Mouse (Mus musculus) cerebellum, adult 2 months (tissue): ENCODE measurements around the gene Atp5b. TPM values are rescaled to one million over a fixed set of nuclear protein-coding genes. Genes with fewer than 3 reads are reported as not detected.
"Not testable (repeated sequence)": the region's sequence is repeated elsewhere in the genome, so short reads cannot be mapped to it uniquely, and the experiment has no call there.

ENCODE experiments used
- DNase-seq, 2 experiments: peaks; one replicate each; pipeline ENCODE4 v3.0.0; 2021
- H3K27ac ChIP-seq: fragments of 200-500 bp; 2 replicates; pipeline ENCODE4 v1.5.1; 2012; ENCODE audit warnings: low read length, control low read depth, inconsistent platforms; ENCODE audit not compliant: insufficient read depth
- H3K27me3 ChIP-seq: fragments of 200-500 bp; 2 replicates; pipeline ENCODE4 v1.6.1; 2012; ENCODE audit warnings: inconsistent platforms, mild to moderate bottlenecking, low read length, moderate library complexity; ENCODE audit not compliant: control insufficient read depth, insufficient read depth
- H3K4me1 ChIP-seq: fragments of 200-500 bp; 2 replicates; pipeline ENCODE4 v1.6.1; 2011; ENCODE audit warnings: low read length; ENCODE audit not compliant: control insufficient read depth, insufficient read depth
- H3K4me3 ChIP-seq: fragments of 200-500 bp; replicated peaks from 2 replicates; pipeline ENCODE3; 2011; ENCODE audit warnings: mild to moderate bottlenecking, low read depth, low read length, control low read depth; ENCODE audit not compliant: insufficient read depth
- CTCF ChIP-seq: fragments of 200-500 bp; IDR thresholded peaks from 2 replicates; pipeline ENCODE4 v1.5.1; 2011; ENCODE audit warnings: low read depth, mild to moderate bottlenecking, control low read depth, low read length, moderate library complexity, borderline replicate concordance; ENCODE audit not compliant: insufficient read depth
- POLR2A ChIP-seq: fragments of 200-500 bp; IDR thresholded peaks from 2 replicates; pipeline ENCODE4 v1.6.1; 2011; ENCODE audit warnings: low read length, control low read depth, borderline replicate concordance; ENCODE audit not compliant: insufficient read depth
- WGBS: fragments of 180-500 bp; shearing (Covaris S2); methylation state at CpG from one replicate; pipeline ENCODE4 v1.1.7; 2018; 5-methylcytosine and 5-hydroxymethylcytosine counted together
- polyA plus RNA-seq: library from polyadenylated mRNA; depleted of rRNA; stranded (reverse); fragments of >200 nt; gene quantifications from 2 replicates; pipeline ENCODE4 v1.2.3, GENCODE M21; 2012

The Atp5b gene
- polyA plus RNA-seq, 1 experiment: 2,153 TPM

DNA sequence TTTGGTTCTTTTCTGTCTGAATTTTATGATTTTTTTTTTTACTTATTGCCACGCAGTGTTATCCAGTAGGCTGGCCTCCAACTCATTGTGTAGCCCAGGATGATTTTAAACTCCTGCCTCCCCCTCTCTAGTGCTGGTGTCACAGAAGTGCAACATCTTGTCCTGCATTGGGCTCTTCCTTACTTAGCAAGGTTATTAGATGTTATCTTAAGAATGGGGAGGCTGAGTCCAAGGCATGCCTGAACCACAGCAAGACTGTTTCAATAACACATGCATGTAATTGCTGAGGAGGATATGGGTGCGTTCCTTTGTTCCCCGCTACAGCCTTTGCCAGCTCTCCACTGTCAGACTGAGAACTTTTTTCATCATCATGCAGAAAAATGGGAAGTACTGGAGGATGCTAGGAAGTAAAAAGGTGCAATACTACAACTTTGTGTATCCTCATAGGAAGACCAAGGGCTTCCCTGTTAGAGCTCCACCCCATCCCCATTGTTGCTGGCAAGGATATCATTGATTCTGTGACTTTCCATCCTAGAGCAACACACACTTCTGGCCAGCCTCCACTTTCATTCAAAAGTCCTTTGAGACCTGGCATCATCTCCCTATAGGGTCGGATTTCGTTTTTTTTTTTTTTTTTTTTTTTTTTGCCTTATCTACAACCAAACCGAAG is 1.1 kb upstream of the Atp5b start:
- TF ChIP-seq POLR2A (no peak), CTCF (no peak)
- peak overlapping the region; percentile 94; the same call in 1 of the 2 replicates for H3K27ac ChIP-seq
- H3K4me1 ChIP-seq: peaks cover 10% of the 10 kb centered on the region; the same call in 1 of the 2 replicates
- H3K4me3 ChIP-seq: peak overlapping the region; percentile 80
- H3K27me3 ChIP-seq: no peaks in the 10 kb centered on the region
- peak; percentile 33 to 55 for DNase-seq
- WGBS: 33% methylated on average over 6 of the region's 6 CpGs

DNA sequence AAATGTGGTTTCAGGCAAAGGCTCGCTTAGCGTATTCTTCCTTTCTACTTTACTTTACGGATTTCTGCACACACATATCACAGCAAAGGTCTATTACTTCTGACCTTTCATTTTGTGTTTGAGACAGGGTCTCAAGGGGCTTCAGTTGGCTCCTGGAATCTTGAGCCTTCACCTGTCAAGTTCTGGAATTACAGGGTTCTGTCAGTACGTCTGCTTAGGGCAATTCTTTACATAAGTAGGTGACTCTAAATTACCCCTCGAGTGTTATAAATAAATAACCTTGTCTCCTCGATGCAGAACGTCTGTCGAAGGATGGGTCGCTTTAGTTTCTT is 630 bp upstream of the Atp5b start:
- peak overlapping the region; percentile 94 for H3K27ac ChIP-seq
- peak overlapping the region; percentile 80 for H3K4me3 ChIP-seq
- whole genome bisulfite sequencing: 8% methylated on average over 9 of the region's 9 CpGs
- no peaks in the 10 kb centered on the region for H3K27me3 ChIP-seq
- TF ChIP-seq CTCF: no peak
- no peak for TF ChIP-seq POLR2A
- H3K4me1 ChIP-seq: peaks cover 10% of the 10 kb centered on the region; the same call in 1 of the 2 replicates
- no peak for DNase-seq

DNA sequence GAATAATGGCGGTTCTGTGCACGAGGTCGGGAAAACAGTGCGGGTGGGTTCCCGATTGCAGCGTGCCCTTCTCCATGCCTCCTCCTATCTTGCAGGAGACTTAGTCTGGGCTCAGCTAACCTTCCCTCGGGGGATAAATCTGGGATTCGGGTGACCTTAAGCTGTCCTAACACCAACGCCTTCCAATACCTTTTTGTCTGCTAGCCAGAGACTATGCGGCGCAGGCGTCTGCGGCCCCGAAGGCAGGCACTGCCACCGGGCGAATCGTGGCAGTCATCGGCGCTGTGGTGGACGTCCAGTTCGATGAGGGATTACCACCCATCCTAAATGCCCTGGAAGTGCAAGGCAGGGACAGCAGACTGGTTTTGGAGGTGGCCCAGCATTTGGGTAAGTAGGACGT is 615 bp downstream of the Atp5b start:
- TF ChIP-seq POLR2A: no peak
- TF ChIP-seq CTCF: no peak
- Histone ChIP-seq H3K4me1 (peaks cover 15% of the 10 kb centered on the region; the same call in 1 of the 2 replicates), H3K4me3 (peak overlapping the region; percentile 93), H3K27me3 (no peaks in the 10 kb centered on the region), H3K27ac (peak overlapping the region; percentile 90)
- peak in 1 of 2 experiments; percentile 57 for DNase-seq
- WGBS: 0% methylated on average over 22 of the region's 22 CpGs

DNA sequence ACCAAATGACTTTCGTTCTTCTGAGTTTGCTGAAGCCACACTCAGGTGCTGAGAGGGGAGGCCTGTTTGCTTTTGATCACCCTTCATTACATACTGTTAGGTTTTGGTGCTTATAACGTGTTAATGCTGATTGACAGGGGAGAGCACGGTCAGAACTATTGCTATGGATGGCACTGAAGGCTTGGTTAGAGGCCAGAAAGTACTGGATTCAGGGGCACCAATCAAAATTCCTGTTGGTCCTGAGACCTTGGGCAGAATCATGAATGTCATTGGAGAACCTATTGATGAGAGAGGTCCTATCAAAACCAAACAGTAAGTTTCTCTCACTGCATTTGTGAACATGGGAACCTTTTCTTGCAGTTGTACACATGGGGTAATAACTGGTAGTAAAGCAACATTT is 1.1 kb downstream of the Atp5b start:
- Histone ChIP-seq H3K4me1 (peaks cover 15% of the 10 kb centered on the region; the same call in 1 of the 2 replicates), H3K27me3 (no peaks in the 10 kb centered on the region), H3K27ac (no peak overlapping the region; the same call in 1 of the 2 replicates), H3K4me3 (peak overlapping the region; percentile 93)
- DNase-seq: no peak
- TF ChIP-seq CTCF (no peak), POLR2A (no peak)
- WGBS: 2% methylated on average over 3 of the region's 3 CpGs

DNA sequence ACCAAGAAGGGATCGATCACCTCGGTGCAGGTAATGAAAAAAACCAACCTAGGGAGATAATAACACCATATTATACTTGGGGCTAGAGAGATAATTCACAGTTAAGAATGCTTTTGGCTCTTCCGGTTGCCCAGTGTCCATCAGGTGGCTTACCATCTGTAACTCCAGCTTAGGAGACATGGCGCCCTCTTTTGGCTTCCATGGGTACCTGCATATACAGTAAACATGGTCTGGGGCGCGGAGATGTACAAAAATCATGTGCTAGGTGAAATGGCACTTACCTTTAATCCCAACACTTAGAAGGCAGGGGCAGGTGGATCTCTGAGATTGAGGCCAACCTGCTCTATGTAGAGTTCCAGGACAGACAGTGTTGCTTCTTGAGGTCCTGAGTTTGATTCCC is 3.3 kb downstream of the Atp5b start:
- no peak overlapping the region for H3K27ac ChIP-seq
- no peak for TF ChIP-seq POLR2A
- peak; percentile 48; the same call in 1 of the 2 replicates for TF ChIP-seq CTCF
- H3K4me3 ChIP-seq: no peak overlapping the region
- peak; percentile 30 to 38 for DNase-seq
- no peaks in the 10 kb centered on the region for H3K27me3 ChIP-seq
- WGBS: 53% methylated on average over 6 of the region's 6 CpGs
- H3K4me1 ChIP-seq: peaks cover 15% of the 10 kb centered on the region; the same call in 1 of the 2 replicates

DNA sequence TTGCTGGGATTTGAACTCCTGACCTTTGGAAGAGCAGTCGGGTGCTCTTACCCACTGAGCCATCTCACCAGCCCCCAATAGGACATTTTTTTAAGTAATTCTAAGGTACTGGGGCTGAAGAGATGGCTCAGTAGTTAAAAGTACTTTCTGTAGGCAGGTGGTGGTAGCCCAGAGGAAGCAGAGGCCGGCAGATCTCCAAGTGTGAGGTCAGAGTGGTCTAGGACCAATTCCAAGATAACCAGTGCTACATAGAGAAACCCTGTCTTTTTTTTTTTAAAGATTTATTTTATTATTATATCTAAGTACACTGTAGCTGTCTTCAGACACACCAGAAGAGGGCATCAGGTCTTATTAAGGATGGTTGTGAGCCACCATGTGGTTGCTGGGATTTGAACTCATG is 4.1 kb downstream of the Atp5b start:
- H3K4me3 ChIP-seq, H3K27me3 ChIP-seq, H3K27ac ChIP-seq: not testable (repeated sequence)
- 41% methylated on average over 2 of the region's 2 CpGs for WGBS
- DNase-seq: peak; percentile 54 to 64
- H3K4me1 ChIP-seq: peaks cover 13% of the 10 kb centered on the region; the same call in 1 of the 2 replicates

DNA sequence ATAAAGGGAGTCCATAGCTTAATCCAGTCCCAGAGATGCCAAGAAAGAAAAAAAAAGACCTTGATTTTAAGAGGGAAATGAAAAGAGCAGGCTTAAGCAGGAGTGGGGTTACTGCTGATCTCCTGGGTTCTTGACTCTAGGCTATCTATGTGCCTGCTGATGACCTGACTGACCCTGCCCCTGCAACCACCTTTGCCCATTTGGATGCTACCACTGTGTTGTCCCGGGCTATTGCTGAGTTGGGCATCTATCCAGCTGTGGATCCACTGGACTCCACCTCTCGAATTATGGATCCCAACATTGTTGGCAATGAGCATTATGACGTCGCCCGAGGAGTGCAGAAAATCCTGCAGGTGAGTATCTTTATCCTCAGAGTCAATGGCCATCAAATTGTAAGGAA is 5.1 kb downstream of the Atp5b start:
- no peak overlapping the region for H3K4me3 ChIP-seq
- H3K27ac ChIP-seq: no peak overlapping the region
- TF ChIP-seq CTCF (no peak), POLR2A (no peak)
- DNase-seq: no peak
- 54% methylated on average over 5 of the region's 5 CpGs for WGBS
- H3K4me1 ChIP-seq: peaks cover 13% of the 10 kb centered on the region; the same call in 1 of the 2 replicates
- no peaks in the 10 kb centered on the region for H3K27me3 ChIP-seq

DNA sequence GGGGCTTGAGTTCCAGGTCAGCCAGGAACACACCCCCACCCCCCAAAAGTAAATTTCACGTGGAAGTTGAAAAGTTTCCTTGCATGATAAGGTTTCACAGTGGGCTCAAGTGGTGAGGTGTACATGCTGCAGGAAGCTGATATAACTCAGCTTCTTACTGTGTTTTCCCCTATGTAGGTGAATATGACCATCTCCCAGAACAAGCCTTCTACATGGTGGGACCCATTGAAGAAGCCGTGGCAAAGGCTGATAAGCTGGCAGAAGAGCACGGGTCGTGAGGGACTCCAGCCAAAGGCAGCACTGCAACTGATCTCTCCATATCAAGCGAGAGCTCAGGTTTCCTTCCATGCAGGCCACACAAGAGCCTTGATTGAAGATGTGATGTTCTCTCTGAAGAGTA is 6.8 kb downstream of the Atp5b start:
- no peak overlapping the region for H3K4me3 ChIP-seq
- H3K27me3 ChIP-seq: no peaks in the 10 kb centered on the region
- H3K27ac ChIP-seq: no peak overlapping the region
- 36% methylated on average over 5 of the region's 5 CpGs for WGBS
- DNase-seq: no peak
- peaks cover 18% of the 10 kb centered on the region for H3K4me1 ChIP-seq
- TF ChIP-seq POLR2A: no peak
- TF ChIP-seq CTCF: no peak
